ENCODE assay signal across 10 mouse cellular contexts in genomic region chr7:45447325-45447990, GRCm38 (mm10). TPM values are rescaled to one million over a fixed set of nuclear protein-coding genes. Genes with fewer than 3 reads are reported as not detected.
DNase-seq lines count a peak whose midpoint lies in the region; ATAC-seq lines count a peak whose summit lies in the region.
"Had no signal": no experiment of that assay in that cellular context is flagged by ENCODE, and none has a peak within 500 bp of the region (broad histone marks: within the 10 kb centered on the region; RNA-seq: fewer than 3 reads in every experiment).

No protein-coding gene starts in this region.

- 39% methylated on average over 11 of the region's 11 CpGs for WGBS in intestine, embryonic 16.5 days
- WGBS in intestine, embryonic 15.5 days: 33% methylated on average over 11 of the region's 11 CpGs
- 31% methylated on average over 11 of the region's 11 CpGs for WGBS in heart, embryonic 14.5 days
- 36% methylated on average over 11 of the region's 11 CpGs for WGBS in lung, embryonic 15.5 days

- H3K36me3 ChIP-seq in intestine, embryonic 16.5 days (ENCODE audit: control insufficient read depth, insufficient read depth, low read length): peaks cover 7% of the 10 kb centered on the region; the same call in 1 of the 2 replicates
- H3K36me3 ChIP-seq in intestine, embryonic 15.5 days: peaks cover 27% of the 10 kb centered on the region
- peaks cover 78% of the 10 kb centered on the region for H3K36me3 ChIP-seq in heart, embryonic 14.5 days (ENCODE audit: control insufficient read depth, insufficient read depth, low read length)
- H3K36me3 ChIP-seq in lung, embryonic 15.5 days: peaks cover 53% of the 10 kb centered on the region

- no peaks in the 10 kb centered on the region for H3K27me3 ChIP-seq in intestine, embryonic 16.5 days (replicated peaks; ENCODE audit: control insufficient read depth, insufficient read depth, low read length)
- H3K27me3 ChIP-seq in intestine, embryonic 15.5 days (replicated peaks): no peaks in the 10 kb centered on the region
- H3K27me3 ChIP-seq in heart, embryonic 14.5 days (ENCODE audit: control insufficient read depth, insufficient read depth, low read length): no peaks in the 10 kb centered on the region
- H3K27me3 ChIP-seq in lung, embryonic 15.5 days: no peaks in the 10 kb centered on the region
- H3K27me3 ChIP-seq: embryonic facial prominence, embryonic 12.5 days; midbrain, embryonic 12.5 days had no signal

- peak; percentile 37; the same call in 1 of the 2 replicates for ATAC-seq in intestine, embryonic 16.5 days
- ATAC-seq in intestine, embryonic 15.5 days: no peak
- ATAC-seq in heart, embryonic 14.5 days (ENCODE audit: insufficient number of reproducible peaks, insufficient read depth, low FRiP score, low read depth): no peak
- ATAC-seq in lung, embryonic 15.5 days (ENCODE audit: borderline replicate concordance, extremely low read depth, low FRiP score, low TSS enrichment): peak; percentile 34

- no peak overlapping the region for H3K9ac ChIP-seq in intestine, embryonic 16.5 days (ENCODE audit: low read depth, low read length)
- H3K9ac ChIP-seq in intestine, embryonic 15.5 days: no peak overlapping the region
- peak overlapping the region; percentile 22; the same call in 1 of the 2 replicates for H3K9ac ChIP-seq in heart, embryonic 14.5 days (ENCODE audit: low read length)
- no peak overlapping the region for H3K9ac ChIP-seq in lung, embryonic 15.5 days
- H3K9ac ChIP-seq: embryonic facial prominence, embryonic 12.5 days; midbrain, embryonic 12.5 days had no signal

- H3K4me1 ChIP-seq in intestine, embryonic 16.5 days (ENCODE audit: control insufficient read depth, insufficient read depth, low read length): no peaks in the 10 kb centered on the region
- no peaks in the 10 kb centered on the region for H3K4me1 ChIP-seq in intestine, embryonic 15.5 days (replicated peaks)
- no peaks in the 10 kb centered on the region for H3K4me1 ChIP-seq in heart, embryonic 14.5 days (ENCODE audit: control insufficient read depth in 2 of 2, insufficient read depth in 2 of 2, low read length in 2 of 2)
- H3K4me1 ChIP-seq in lung, embryonic 15.5 days: no peaks in the 10 kb centered on the region
- H3K4me1 ChIP-seq: embryonic facial prominence, embryonic 12.5 days; midbrain, embryonic 12.5 days had no signal

- peak; percentile 58 for DNase-seq in MN1 (ENCODE audit: low spot score)
- DNase-seq in urinary bladder, postnatal 25 days (ENCODE audit: low spot score): no peak
- no peak for DNase-seq in layer of hippocampus, postnatal 36 days
- DNase-seq in right cerebral cortex, postnatal 36 days (ENCODE audit: low spot score in 2 of 2): no peak

- H3K27ac ChIP-seq in intestine, embryonic 16.5 days (ENCODE audit: low read length): no peak overlapping the region
- no peak overlapping the region for H3K27ac ChIP-seq in intestine, embryonic 15.5 days
- H3K27ac ChIP-seq in heart, embryonic 14.5 days (replicated peaks in 1 of 2; ENCODE audit: control insufficient read depth in 1 of 2, insufficient read depth in 1 of 2, low read depth in 2 of 2, low read length in 2 of 2): no peak overlapping the region; a peak in 1 of 4 replicates
- H3K27ac ChIP-seq in lung, embryonic 15.5 days: no peak overlapping the region
- H3K27ac ChIP-seq: embryonic facial prominence, embryonic 12.5 days; midbrain, embryonic 12.5 days had no signal

- no peak overlapping the region for H3K4me3 ChIP-seq in intestine, embryonic 16.5 days (ENCODE audit: low read length)
- H3K4me3 ChIP-seq in intestine, embryonic 15.5 days (replicated peaks): no peak overlapping the region
- no peak overlapping the region for H3K4me3 ChIP-seq in heart, embryonic 14.5 days (ENCODE audit: control insufficient read depth in 1 of 2, insufficient read depth in 1 of 2, low read depth in 1 of 2, low read length in 2 of 2)
- no peak overlapping the region for H3K4me3 ChIP-seq in lung, embryonic 15.5 days
- H3K4me3 ChIP-seq: embryonic facial prominence, embryonic 12.5 days; midbrain, embryonic 12.5 days had no signal

- no peaks in the 10 kb centered on the region for H3K9me3 ChIP-seq in intestine, embryonic 16.5 days (ENCODE audit: control insufficient read depth, low read length)
- no peaks in the 10 kb centered on the region for H3K9me3 ChIP-seq in intestine, embryonic 15.5 days
- H3K9me3 ChIP-seq in heart, embryonic 14.5 days (ENCODE audit: control insufficient read depth, low read length): no peaks in the 10 kb centered on the region
- H3K9me3 ChIP-seq in lung, embryonic 15.5 days: no peaks in the 10 kb centered on the region
- H3K9me3 ChIP-seq: embryonic facial prominence, embryonic 12.5 days; midbrain, embryonic 12.5 days had no signal

- no peak overlapping the region for H3K4me2 ChIP-seq in intestine, embryonic 16.5 days (ENCODE audit: low read depth, low read length)
- H3K4me2 ChIP-seq in intestine, embryonic 15.5 days (replicated peaks): no peak overlapping the region
- H3K4me2 ChIP-seq in heart, embryonic 14.5 days (ENCODE audit: low read length): no peak overlapping the region
- no peak overlapping the region for H3K4me2 ChIP-seq in lung, embryonic 15.5 days
- H3K4me2 ChIP-seq: embryonic facial prominence, embryonic 12.5 days; midbrain, embryonic 12.5 days had no signal

RNA-seq across cellular contexts. Expression of gene Ruvbl2, which starts 9.6 kb away (rescaled TPM):
- 121 and 134 TPM in 2 replicates for polyA plus RNA-seq in intestine, embryonic 16.5 days (2015; fragmentation: Nextera tagmentation; extraction: Ambion mirVana)
- polyA plus RNA-seq in intestine, embryonic 15.5 days (2015; fragmentation: Nextera tagmentation; extraction: Ambion mirVana): 147 and 150 TPM in 2 replicates
- polyA plus RNA-seq in heart, embryonic 14.5 days (2014; fragmentation: Nextera tagmentation; extraction: Ambion mirVana): 66.4 and 68.1 TPM in 2 replicates
- 161 and 173 TPM in 2 replicates for polyA plus RNA-seq in lung, embryonic 15.5 days (2015; fragmentation: Nextera tagmentation; extraction: Ambion mirVana)
- total RNA-seq in layer of hippocampus, postnatal 36 days (2021): 10 to 100 TPM; 33.0 to 39.9 TPM

RNA-seq across cellular contexts. Expression of gene Ftl1, which starts 12.2 kb away (rescaled TPM):
- polyA plus RNA-seq in intestine, embryonic 16.5 days (2015; fragmentation: Nextera tagmentation; extraction: Ambion mirVana): 7,117 and 7,555 TPM in 2 replicates
- polyA plus RNA-seq in intestine, embryonic 15.5 days (2015; fragmentation: Nextera tagmentation; extraction: Ambion mirVana): 5,581 and 6,050 TPM in 2 replicates
- 3,513 and 3,606 TPM in 2 replicates for polyA plus RNA-seq in heart, embryonic 14.5 days (2014; fragmentation: Nextera tagmentation; extraction: Ambion mirVana)
- polyA plus RNA-seq in lung, embryonic 15.5 days (2015; fragmentation: Nextera tagmentation; extraction: Ambion mirVana): 5,197 and 5,279 TPM in 2 replicates
- 100 to 1,000 TPM; 187 to 197 TPM for total RNA-seq in layer of hippocampus, postnatal 36 days (2021)

RNA-seq across cellular contexts. Expression of gene Gys1, which starts 12.8 kb away (rescaled TPM):
- 49.4 and 53.1 TPM in 2 replicates for polyA plus RNA-seq in intestine, embryonic 16.5 days (2015; fragmentation: Nextera tagmentation; extraction: Ambion mirVana)
- polyA plus RNA-seq in intestine, embryonic 15.5 days (2015; fragmentation: Nextera tagmentation; extraction: Ambion mirVana): 39.6 and 42.4 TPM in 2 replicates
- 99.1 and 105 TPM in 2 replicates for polyA plus RNA-seq in heart, embryonic 14.5 days (2014; fragmentation: Nextera tagmentation; extraction: Ambion mirVana)
- 42.7 and 46.7 TPM in 2 replicates for polyA plus RNA-seq in lung, embryonic 15.5 days (2015; fragmentation: Nextera tagmentation; extraction: Ambion mirVana)
- total RNA-seq in layer of hippocampus, postnatal 36 days (2021): 10 to 100 TPM; 14.5 to 18.6 TPM

RNA-seq across cellular contexts. Expression of gene Bax, which starts 19.2 kb away (rescaled TPM):
- polyA plus RNA-seq in intestine, embryonic 16.5 days (2015; fragmentation: Nextera tagmentation; extraction: Ambion mirVana): 178 and 185 TPM in 2 replicates
- polyA plus RNA-seq in intestine, embryonic 15.5 days (2015; fragmentation: Nextera tagmentation; extraction: Ambion mirVana): 181 and 185 TPM in 2 replicates
- polyA plus RNA-seq in heart, embryonic 14.5 days (2014; fragmentation: Nextera tagmentation; extraction: Ambion mirVana): 89.9 and 102 TPM in 2 replicates
- polyA plus RNA-seq in lung, embryonic 15.5 days (2015; fragmentation: Nextera tagmentation; extraction: Ambion mirVana): 161 and 176 TPM in 2 replicates
- total RNA-seq in layer of hippocampus, postnatal 36 days (2021): 10 to 100 TPM; 73.5 to 80.8 TPM

RNA-seq across cellular contexts. Expression of gene Lhb, which starts 26.8 kb away (rescaled TPM):
- polyA plus RNA-seq in intestine, embryonic 16.5 days (2015; fragmentation: Nextera tagmentation; extraction: Ambion mirVana): 0.28 TPM in 1 of 2 replicates, not detected in the other
- 0.27 and 0.52 TPM in 2 replicates for polyA plus RNA-seq in intestine, embryonic 15.5 days (2015; fragmentation: Nextera tagmentation; extraction: Ambion mirVana)
- not detected in 2 replicates for polyA plus RNA-seq in heart, embryonic 14.5 days (2014; fragmentation: Nextera tagmentation; extraction: Ambion mirVana)
- polyA plus RNA-seq in lung, embryonic 15.5 days (2015; fragmentation: Nextera tagmentation; extraction: Ambion mirVana): 0.25 and 0.70 TPM in 2 replicates
- total RNA-seq in layer of hippocampus, postnatal 36 days (2021): not detected
- polyA plus RNA-seq: midbrain, embryonic 12.5 days had no signal

Comparison
In these comparisons a context has a peak if more than half of its experiments do, and no peak if none do; other contexts are left out.
1. ATAC-seq: peak in intestine, embryonic 16.5 days (single experiment) and lung, embryonic 15.5 days (single experiment); none in intestine, embryonic 15.5 days (single experiment) and heart, embryonic 14.5 days (single experiment).